Mouse (Mus musculus): ENCODE results near the gene Cbarp.

Gene Cbarp

GRCm38 (mm10) chr10:80144864-80145838 lies 4.5 kb upstream of the Cbarp start:
- peak; percentile 66 to 82 for DNase-seq (ENCODE audit: low spot score in 2 of 2)

- no peak for DNase-seq (ENCODE audit: low spot score in 2 of 2)
Measured at GRCm38 (mm10) chr10:80144159-80144558, 3.5 kb upstream of the Cbarp start.

GRCm38 (mm10) chr10:80143664-80144063 lies 3.0 kb upstream of the Cbarp start:
- DNase-seq (ENCODE audit: low spot score in 2 of 2), result no peak

GRCm38 (mm10) chr10:80142530-80142925 lies 1.9 kb upstream of the Cbarp start:
- DNase-seq (ENCODE audit: low spot score in 2 of 2), result no peak

- DNase-seq (ENCODE audit: low spot score in 2 of 2), result peak; percentile 90 to 93
Measured at GRCm38 (mm10) chr10:80141786-80142529, 1.3 kb upstream of the Cbarp start.

- peak; percentile 94 for DNase-seq (ENCODE audit: low spot score in 2 of 2)
Measured at GRCm38 (mm10) chr10:80141243-80141642, 608 bp upstream of the Cbarp start.

- DNase-seq (ENCODE audit: low spot score in 2 of 2), result no peak
Measured at GRCm38 (mm10) chr10:80139975-80140665, 515 bp downstream of the Cbarp start.

- no peak for DNase-seq (ENCODE audit: low spot score in 2 of 2)
Measured at GRCm38 (mm10) chr10:80139439-80139775, 1.2 kb downstream of the Cbarp start.

- DNase-seq (ENCODE audit: low spot score in 2 of 2), result no peak
Measured at GRCm38 (mm10) chr10:80138553-80139438, 1.8 kb downstream of the Cbarp start, which contains the start of gene Atp5d. Gene Atp5d (plus strand): TSS chr10:80138632.

- no peak for DNase-seq (ENCODE audit: low spot score in 2 of 2)
Measured at GRCm38 (mm10) chr10:80137626-80138552, 2.7 kb downstream of the Cbarp start.

GRCm38 (mm10) chr10:80136952-80137625 lies 3.5 kb downstream of the Cbarp start:
- DNase-seq (ENCODE audit: low spot score in 2 of 2), result no peak

GRCm38 (mm10) chr10:80136179-80136951 lies 4.3 kb downstream of the Cbarp start:
- no peak for DNase-seq (ENCODE audit: low spot score in 2 of 2)

GRCm38 (mm10) chr10:80135641-80136040 lies 5.0 kb downstream of the Cbarp start:
- DNase-seq (ENCODE audit: low spot score in 2 of 2), result no peak

- no peak for DNase-seq (ENCODE audit: low spot score in 2 of 2)
Measured at GRCm38 (mm10) chr10:80135161-80135560, 5.5 kb downstream of the Cbarp start.

GRCm38 (mm10) chr10:80134421-80134820 lies 6.2 kb downstream of the Cbarp start:
- no peak for DNase-seq (ENCODE audit: low spot score in 2 of 2)

- no peak for DNase-seq (ENCODE audit: low spot score in 2 of 2)
Measured at GRCm38 (mm10) chr10:80133226-80133849, 7.3 kb downstream of the Cbarp start.

GRCm38 (mm10) chr10:80131952-80132350 lies 8.7 kb downstream of the Cbarp start:
- no peak for DNase-seq (ENCODE audit: low spot score in 2 of 2)

- DNase-seq (ENCODE audit: low spot score in 2 of 2), result peak in 1 of 2 experiments; percentile 19
Measured at GRCm38 (mm10) chr10:80131316-80131951, 9.2 kb downstream of the Cbarp start.

Data from urinary bladder, postnatal 4 days (tissue).